9 mouse cellular contexts compared by ENCODE assay signal in genomic region chr19:53364963-53365362, GRCm38 (mm10). TPM values are rescaled to one million over a fixed set of nuclear protein-coding genes. Genes with fewer than 3 reads are reported as not detected.
DNase-seq lines count a peak whose midpoint lies in the region; ATAC-seq and TF ChIP-seq lines count a peak whose summit lies in the region.
"Had no signal": no experiment of that assay in that cellular context is flagged by ENCODE, and none has a peak within 500 bp of the region (broad histone marks: within the 10 kb centered on the region; RNA-seq: fewer than 3 reads in every experiment).

No protein-coding gene starts in this region.

- intact Hi-C loops in heart, postnatal 10 days (cut with DNase I) = loop anchor here (5.0 kb wide), 3 partner anchors 33 to 358 kb away; partner anchors contain the start of gene Mxi1

- H3K36me3 ChIP-seq in lung, embryonic 14.5 days (ENCODE audit: insufficient read depth) = no peaks in the 10 kb centered on the region

- peak; percentile 70 for DNase-seq in ovary, adult 18-20 months (ENCODE audit: low spot score)
- DNase-seq in ovary, postnatal 10 days (ENCODE audit: low spot score) = no peak
- DNase-seq in fat pad, adult 2 months (ENCODE audit: extremely low read depth, low read depth, low spot score) = peak; percentile 33
- peak; percentile 73 for DNase-seq in heart, postnatal 10 days
- DNase-seq in large intestine, adult 2 months (ENCODE audit: low read depth, low spot score) = peak; percentile 35
- DNase-seq in lung, embryonic 14.5 days = peak; percentile 99
- peak; percentile 68 for DNase-seq in right cerebral cortex, postnatal 25 days
- DNase-seq in spleen, adult 12 weeks (ENCODE audit: low spot score) = no peak

- WGBS in large intestine, adult 2 months = 6% methylated on average over 9 of the region's 9 CpGs
- 5% methylated on average over 9 of the region's 9 CpGs for WGBS in lung, embryonic 14.5 days

- H3K27me3 ChIP-seq in lung, embryonic 14.5 days (ENCODE audit: insufficient read depth, low read length) = no peaks in the 10 kb centered on the region

- no peak overlapping the region for H3K4me3 ChIP-seq in lung, embryonic 14.5 days (ENCODE audit: low read depth, low read length)

- H3K9me3 ChIP-seq in lung, embryonic 14.5 days (ENCODE audit: low read depth, low read length) = no peaks in the 10 kb centered on the region

- peak overlapping the region; percentile 82 for H3K27ac ChIP-seq in lung, embryonic 14.5 days (ENCODE audit: low read depth)

- H3K9ac ChIP-seq in lung, embryonic 14.5 days = no peak overlapping the region

- peaks cover 32% of the 10 kb centered on the region for H3K4me1 ChIP-seq in lung, embryonic 14.5 days (ENCODE audit: insufficient read depth)

- peak; percentile 95 for ATAC-seq in lung, embryonic 14.5 days (ENCODE audit: insufficient read depth)

- TF ChIP-seq CTCF in lung, embryonic 14.5 days (IDR thresholded peaks at IDR 0.05; ENCODE audit: low read depth) = no peak

- H3K4me2 ChIP-seq in lung, embryonic 14.5 days = peak overlapping the region; percentile 50

RNA-seq across cellular contexts. Expression of gene Gm10197, which starts 6.6 kb away (rescaled TPM):
- not detected for total RNA-seq in heart, postnatal 10 days (2021)
- polyA plus RNA-seq in large intestine, adult 2 months (2012; rRNA removed) = not detected in 2 replicates
- polyA plus RNA-seq in lung, embryonic 14.5 days (2014; fragmentation: Nextera tagmentation; extraction: Ambion mirVana) = 4.8 and 5.8 TPM in 2 replicates
- total RNA-seq: neutrophil, adult 5-6 weeks had no signal

RNA-seq across cellular contexts. Expression of gene Smndc1, which starts 25.4 kb away (rescaled TPM):
- 10 to 100 TPM; 37.3 to 39.5 TPM for total RNA-seq in heart, postnatal 10 days (2021)
- 7.3 and 7.4 TPM in 2 replicates for polyA plus RNA-seq in large intestine, adult 2 months (2012; rRNA removed)
- 45.8 and 49.4 TPM in 2 replicates for polyA plus RNA-seq in lung, embryonic 14.5 days (2014; fragmentation: Nextera tagmentation; extraction: Ambion mirVana)

RNA-seq across cellular contexts. Expression of gene Mxi1, which starts 54.6 kb away (rescaled TPM):
- total RNA-seq in heart, postnatal 10 days (2021) = 10 to 100 TPM; 36.3 to 39.9 TPM
- 28.5 and 44.2 TPM in 2 replicates for polyA plus RNA-seq in large intestine, adult 2 months (2012; rRNA removed)
- 36.7 and 38.3 TPM in 2 replicates for polyA plus RNA-seq in lung, embryonic 14.5 days (2014; fragmentation: Nextera tagmentation; extraction: Ambion mirVana)

Comparison
In these comparisons a context has a peak if more than half of its experiments do, and no peak if none do; other contexts are left out.
1. DNase-seq: peak in ovary, adult 18-20 months (single experiment), fat pad, adult 2 months (single experiment), heart, postnatal 10 days (2 of 2), large intestine, adult 2 months (single experiment), lung, embryonic 14.5 days (single experiment) and right cerebral cortex, postnatal 25 days (single experiment); none in ovary, postnatal 10 days (single experiment) and spleen, adult 12 weeks (single experiment).